Comparison of ENCODE assay signal across 9 mouse cellular contexts in genomic region chr1:171189476-171190114, GRCm38 (mm10). TPM values are rescaled to one million over a fixed set of nuclear protein-coding genes. Genes with fewer than 3 reads are reported as not detected.
A peak's percentile ranks its signal among the peaks of the same experiment; 100 is the strongest.
DNase-seq lines count a peak whose midpoint lies in the region; ATAC-seq lines count a peak whose summit lies in the region.
"Had no signal": no experiment of that assay in that cellular context is flagged by ENCODE, and none has a peak within 500 bp of the region (broad histone marks: within the 10 kb centered on the region; RNA-seq: fewer than 3 reads in every experiment).

No protein-coding gene starts in this region.

- peak; percentile 7; the same call in 1 of the 2 replicates for ATAC-seq in neural tube, embryonic 12.5 days (ENCODE audit: low FRiP score, low read depth)
- ATAC-seq in hindbrain, embryonic 15.5 days (ENCODE audit: low FRiP score, low read depth): peak; percentile 36; the same call in 1 of the 2 replicates
- peak; percentile 69; the same call in 1 of the 2 replicates for ATAC-seq in stomach, embryonic 16.5 days (ENCODE audit: insufficient read depth, low FRiP score)
- ATAC-seq in megakaryocyte-erythroid progenitor cell, adult 5-6 weeks (replicated peaks; ENCODE audit: low FRiP score, low TSS enrichment, poor library complexity, severe bottlenecking): no peak

- peak; percentile 38 to 77 for DNase-seq in adrenal gland, adult (ENCODE audit: inconsistent age in 2 of 2, low spot score in 1 of 2)
- DNase-seq in adrenal gland, adult 8-10 months: no peak
- no peak for DNase-seq in neural tube, embryonic 10.5 days (ENCODE audit: extremely low spot score, low spot score)
- no peak for DNase-seq in adrenal gland, postnatal 25 days

- peaks cover 15% of the 10 kb centered on the region for H3K27me3 ChIP-seq in neural tube, embryonic 12.5 days (replicated peaks)
- H3K27me3 ChIP-seq in hindbrain, embryonic 15.5 days: peaks cover 7% of the 10 kb centered on the region; the same call in 1 of the 2 replicates
- peaks cover 6% of the 10 kb centered on the region; the same call in 1 of the 2 replicates for H3K27me3 ChIP-seq in stomach, embryonic 16.5 days (ENCODE audit: control insufficient read depth, insufficient read depth, low read length)

- no peaks in the 10 kb centered on the region for H3K36me3 ChIP-seq in neural tube, embryonic 12.5 days
- no peaks in the 10 kb centered on the region for H3K36me3 ChIP-seq in hindbrain, embryonic 15.5 days
- H3K36me3 ChIP-seq in stomach, embryonic 16.5 days (ENCODE audit: control insufficient read depth, insufficient read depth, low read length): no peaks in the 10 kb centered on the region

- peaks cover 39% of the 10 kb centered on the region for H3K4me1 ChIP-seq in neural tube, embryonic 12.5 days
- H3K4me1 ChIP-seq in hindbrain, embryonic 15.5 days (replicated peaks): peaks cover 39% of the 10 kb centered on the region
- peaks cover 31% of the 10 kb centered on the region for H3K4me1 ChIP-seq in stomach, embryonic 16.5 days (ENCODE audit: control insufficient read depth, insufficient read depth, low read length)

- no peaks in the 10 kb centered on the region for H3K9me3 ChIP-seq in neural tube, embryonic 12.5 days
- no peaks in the 10 kb centered on the region for H3K9me3 ChIP-seq in hindbrain, embryonic 15.5 days
- H3K9me3 ChIP-seq in stomach, embryonic 16.5 days (replicated peaks; ENCODE audit: control insufficient read depth, low read length): no peaks in the 10 kb centered on the region

- H3K4me2 ChIP-seq in neural tube, embryonic 12.5 days (replicated peaks): peak overlapping the region; percentile 4; the same call in 1 of the 2 replicates
- peak overlapping the region; percentile 21; the same call in 1 of the 2 replicates for H3K4me2 ChIP-seq in hindbrain, embryonic 15.5 days
- H3K4me2 ChIP-seq in stomach, embryonic 16.5 days (ENCODE audit: low read depth, low read length): peak overlapping the region; percentile 25; the same call in 1 of the 2 replicates

- H3K27ac ChIP-seq in neural tube, embryonic 12.5 days: no peak overlapping the region
- peak overlapping the region; percentile 30; the same call in 1 of the 2 replicates for H3K27ac ChIP-seq in hindbrain, embryonic 15.5 days (replicated peaks)
- H3K27ac ChIP-seq in stomach, embryonic 16.5 days (ENCODE audit: low read length): peak overlapping the region; percentile 63

- H3K9ac ChIP-seq in neural tube, embryonic 12.5 days: no peak overlapping the region
- H3K9ac ChIP-seq in hindbrain, embryonic 15.5 days: no peak overlapping the region
- peak overlapping the region; percentile 33; the same call in 1 of the 2 replicates for H3K9ac ChIP-seq in stomach, embryonic 16.5 days (ENCODE audit: low read length)

- H3K4me3 ChIP-seq in neural tube, embryonic 12.5 days: no peak overlapping the region
- no peak overlapping the region for H3K4me3 ChIP-seq in hindbrain, embryonic 15.5 days
- H3K4me3 ChIP-seq in stomach, embryonic 16.5 days (replicated peaks; ENCODE audit: low read length): no peak overlapping the region

- WGBS in neural tube, embryonic 12.5 days: 33% methylated on average over 14 of the region's 14 CpGs
- 31% methylated on average over 14 of the region's 14 CpGs for WGBS in hindbrain, embryonic 15.5 days
- WGBS in stomach, embryonic 16.5 days: 41% methylated on average over 14 of the region's 14 CpGs

RNA-seq across cellular contexts. Expression of gene Pcp4l1, which starts 6.5 kb away (rescaled TPM):
- total RNA-seq in adrenal gland, adult 8-10 months (2022): 10 to 100 TPM; 55.7 to 66.0 (median 59.2) TPM
- polyA plus RNA-seq in neural tube, embryonic 12.5 days (2016; fragmentation: Nextera tagmentation; extraction: Ambion mirVana): 5.9 and 6.2 TPM in 2 replicates
- polyA plus RNA-seq in hindbrain, embryonic 15.5 days (2015; fragmentation: Nextera tagmentation; extraction: Ambion mirVana): 32.4 and 48.4 TPM in 2 replicates
- 44.3 and 46.4 TPM in 2 replicates for polyA plus RNA-seq in stomach, embryonic 16.5 days (2015; fragmentation: Nextera tagmentation; extraction: Ambion mirVana)
- total RNA-seq in megakaryocyte-erythroid progenitor cell, adult 5-6 weeks (2014; fragmentation: Nextera tagmentation): 0.69 and 3.6 TPM in 2 replicates
- total RNA-seq in megakaryocyte-erythroid progenitor cell, adult 5-6 weeks (2017): 1.1 TPM in 1 of 2 replicates, not detected in the other
- 36.1 and 37.7 TPM in 2 replicates for total RNA-seq in adrenal gland, postnatal 25 days (2021)

RNA-seq across cellular contexts. Expression of gene Nr1i3, which starts 24.2 kb away (rescaled TPM):
- under 1 TPM in 2 of 4 experiments, not detected in 2; 0.13 to 0.15 TPM for total RNA-seq in adrenal gland, adult 8-10 months (2022)
- 0.20 and 0.24 TPM in 2 replicates for polyA plus RNA-seq in neural tube, embryonic 12.5 days (2016; fragmentation: Nextera tagmentation; extraction: Ambion mirVana)
- 0.39 and 0.49 TPM in 2 replicates for polyA plus RNA-seq in hindbrain, embryonic 15.5 days (2015; fragmentation: Nextera tagmentation; extraction: Ambion mirVana)
- polyA plus RNA-seq in stomach, embryonic 16.5 days (2015; fragmentation: Nextera tagmentation; extraction: Ambion mirVana): 1.7 and 1.8 TPM in 2 replicates
- total RNA-seq in megakaryocyte-erythroid progenitor cell, adult 5-6 weeks (2014; fragmentation: Nextera tagmentation): 0.07 TPM in 1 of 2 replicates, not detected in the other
- 0.38 TPM in 1 of 2 replicates, not detected in the other for total RNA-seq in megakaryocyte-erythroid progenitor cell, adult 5-6 weeks (2017)
- total RNA-seq in adrenal gland, postnatal 25 days (2021): 3.0 TPM in 1 of 2 replicates, not detected in the other

RNA-seq across cellular contexts. Expression of gene Tomm40l, which starts 32.7 kb away (rescaled TPM):
- 10 to 100 TPM; 39.1 to 49.2 (median 46.0) TPM for total RNA-seq in adrenal gland, adult 8-10 months (2022)
- 30.1 and 30.8 TPM in 2 replicates for polyA plus RNA-seq in neural tube, embryonic 12.5 days (2016; fragmentation: Nextera tagmentation; extraction: Ambion mirVana)
- polyA plus RNA-seq in hindbrain, embryonic 15.5 days (2015; fragmentation: Nextera tagmentation; extraction: Ambion mirVana): 55.0 and 55.4 TPM in 2 replicates
- polyA plus RNA-seq in stomach, embryonic 16.5 days (2015; fragmentation: Nextera tagmentation; extraction: Ambion mirVana): 28.2 and 28.3 TPM in 2 replicates
- 22.3 and 46.9 TPM in 2 replicates for total RNA-seq in megakaryocyte-erythroid progenitor cell, adult 5-6 weeks (2014; fragmentation: Nextera tagmentation)
- total RNA-seq in megakaryocyte-erythroid progenitor cell, adult 5-6 weeks (2017): 25.0 and 33.7 TPM in 2 replicates
- 32.9 and 43.7 TPM in 2 replicates for total RNA-seq in adrenal gland, postnatal 25 days (2021)

RNA-seq across cellular contexts. Expression of gene Apoa2, which starts 35.3 kb away (rescaled TPM):
- total RNA-seq in adrenal gland, adult 8-10 months (2022): 1 to 10 TPM; 2.0 to 6.4 (median 4.3) TPM
- polyA plus RNA-seq in neural tube, embryonic 12.5 days (2016; fragmentation: Nextera tagmentation; extraction: Ambion mirVana): 5.4 and 7.6 TPM in 2 replicates
- polyA plus RNA-seq in hindbrain, embryonic 15.5 days (2015; fragmentation: Nextera tagmentation; extraction: Ambion mirVana): 6.0 and 6.3 TPM in 2 replicates
- polyA plus RNA-seq in stomach, embryonic 16.5 days (2015; fragmentation: Nextera tagmentation; extraction: Ambion mirVana): 257 and 347 TPM in 2 replicates
- total RNA-seq in megakaryocyte-erythroid progenitor cell, adult 5-6 weeks (2014; fragmentation: Nextera tagmentation): 3.8 TPM in 1 of 2 replicates, not detected in the other
- not detected in 2 replicates for total RNA-seq in megakaryocyte-erythroid progenitor cell, adult 5-6 weeks (2017)
- total RNA-seq in adrenal gland, postnatal 25 days (2021): 2.1 and 105 TPM in 2 replicates

RNA-seq across cellular contexts. Expression of gene Mpz, which starts 39.1 kb away (rescaled TPM):
- 1 to 10 TPM in 2 of 4 experiments, under 1 TPM in 2; 0.43 to 1.4 (median 1.2) TPM for total RNA-seq in adrenal gland, adult 8-10 months (2022)
- 6.5 and 7.8 TPM in 2 replicates for polyA plus RNA-seq in neural tube, embryonic 12.5 days (2016; fragmentation: Nextera tagmentation; extraction: Ambion mirVana)
- 4.2 and 7.7 TPM in 2 replicates for polyA plus RNA-seq in hindbrain, embryonic 15.5 days (2015; fragmentation: Nextera tagmentation; extraction: Ambion mirVana)
- 2.4 and 2.9 TPM in 2 replicates for polyA plus RNA-seq in stomach, embryonic 16.5 days (2015; fragmentation: Nextera tagmentation; extraction: Ambion mirVana)
- not detected in 2 replicates for total RNA-seq in megakaryocyte-erythroid progenitor cell, adult 5-6 weeks (2014; fragmentation: Nextera tagmentation)
- total RNA-seq in megakaryocyte-erythroid progenitor cell, adult 5-6 weeks (2017): 0.61 TPM in 1 of 2 replicates, not detected in the other
- total RNA-seq in adrenal gland, postnatal 25 days (2021): 0.88 and 2.9 TPM in 2 replicates
- total RNA-seq: layer of hippocampus, postnatal 14 days had no signal

Comparison
In these comparisons a context has a peak if more than half of its experiments do, and no peak if none do; other contexts are left out.
1. DNase-seq: peak in adrenal gland, adult (2 of 2); none in adrenal gland, adult 8-10 months (single experiment), neural tube, embryonic 10.5 days (single experiment) and adrenal gland, postnatal 25 days (single experiment).
2. Peak in every context shown above with its lines, with median percentiles within 50 percentile points of each other: H3K4me2 ChIP-seq.